In genomic region chr11:22512038-22513001, GRCm38 (mm10) we compare ENCODE assay signal across 8 mouse cellular contexts. TPM values are rescaled to one million over a fixed set of nuclear protein-coding genes. Genes with fewer than 3 reads are reported as not detected.
DNase-seq lines count a peak whose midpoint lies in the region; ATAC-seq and TF ChIP-seq lines count a peak whose summit lies in the region.

Gene Tmem17, plus strand, starts transcription at chr11:22512088.

- 0 out of 2 replicates have a peak, but pooled peaks have one; percentile 18 for TF ChIP-seq EP300 in ES-Bruce4 (IDR thresholded peaks at IDR 0.05; ENCODE audit: insufficient read depth, low read depth, low read length)

- peak within 1 kb of the TSS; percentile 93 for H3K9ac ChIP-seq in ES-Bruce4 (ENCODE audit: low read depth, poor library complexity, severe bottlenecking)
- peak within 1 kb of the TSS; percentile 99 for H3K9ac ChIP-seq in forebrain, embryonic 16.5 days (replicated peaks; ENCODE audit: low read depth, low read length)
- H3K9ac ChIP-seq in neural tube, embryonic 14.5 days (replicated peaks; ENCODE audit: low read depth, low read length), result peak within 1 kb of the TSS; percentile 97

- peak; percentile 90 for DNase-seq in cerebellum, adult 11 months
- DNase-seq in heart, postnatal 25 days (ENCODE audit: low spot score), result peak; percentile 82
- peak; percentile 79 to 89 for DNase-seq in layer of hippocampus, adult 18-20 months (ENCODE audit: low spot score in 2 of 2)
- DNase-seq in lung, adult 18-20 months, result peak; percentile 88 to 90

- H3K27ac ChIP-seq in ES-Bruce4 (ENCODE audit: insufficient read depth, low read length), result peak within 1 kb of the TSS; percentile 35; the same call in 1 of the 2 replicates
- peak within 1 kb of the TSS; percentile 97 for H3K27ac ChIP-seq in forebrain, embryonic 16.5 days (ENCODE audit: low read length)
- H3K27ac ChIP-seq in neural tube, embryonic 14.5 days (ENCODE audit: low read depth, low read length), result peak within 1 kb of the TSS; percentile 99
- H3K27ac ChIP-seq in testis, adult 2 months (ENCODE audit: control insufficient read depth, insufficient read depth, low read depth, low read length), result peak within 1 kb of the TSS; percentile 98

- peaks cover 6% of the 10 kb centered on the region; the same call in 1 of the 2 replicates for H3K9me3 ChIP-seq in ES-Bruce4 (replicated peaks; ENCODE audit: control insufficient read depth, insufficient read depth, low read length, poor library complexity, severe bottlenecking)
- no peaks in the 10 kb centered on the region for H3K9me3 ChIP-seq in forebrain, embryonic 16.5 days (ENCODE audit: control insufficient read depth, low read length)
- H3K9me3 ChIP-seq in neural tube, embryonic 14.5 days (ENCODE audit: control insufficient read depth, low read length), result no peaks in the 10 kb centered on the region

- H3K4me2 ChIP-seq in forebrain, embryonic 16.5 days (ENCODE audit: low read length), result peak within 1 kb of the TSS; percentile 76
- H3K4me2 ChIP-seq in neural tube, embryonic 14.5 days (ENCODE audit: low read depth, low read length), result peak within 1 kb of the TSS; percentile 71

- TF ChIP-seq POLR2A in ES-Bruce4 (IDR thresholded peaks at IDR 0.05; ENCODE audit: insufficient read depth, low read length), result no peak
- TF ChIP-seq POLR2A in testis, adult 2 months (IDR thresholded peaks at IDR 0.05; ENCODE audit: control insufficient read depth, low read depth, low read length), result peak; percentile 6; the same call in 1 of the 2 replicates

- WGBS in forebrain, embryonic 16.5 days, result under 1% methylated on average over 73 of the region's 73 CpGs
- under 1% methylated on average over 70 of the region's 73 CpGs for WGBS in neural tube, embryonic 14.5 days

- no peaks in the 10 kb centered on the region for H3K4me1 ChIP-seq in ES-Bruce4 (ENCODE audit: control insufficient read depth, insufficient read depth, low read length)
- peaks cover 3% of the 10 kb centered on the region; the same call in 1 of the 2 replicates for H3K4me1 ChIP-seq in forebrain, embryonic 16.5 days (replicated peaks; ENCODE audit: control insufficient read depth, insufficient read depth, low read length)
- H3K4me1 ChIP-seq in neural tube, embryonic 14.5 days (ENCODE audit: control insufficient read depth, insufficient read depth, low read length), result no peaks in the 10 kb centered on the region
- no peaks in the 10 kb centered on the region for H3K4me1 ChIP-seq in testis, adult 2 months (ENCODE audit: control insufficient read depth, insufficient read depth, low read length)

- no peaks in the 10 kb centered on the region for H3K36me3 ChIP-seq in ES-Bruce4 (ENCODE audit: control insufficient read depth, insufficient read depth, low read length, poor library complexity, severe bottlenecking)
- no peaks in the 10 kb centered on the region for H3K36me3 ChIP-seq in forebrain, embryonic 16.5 days (ENCODE audit: control insufficient read depth, insufficient read depth)
- H3K36me3 ChIP-seq in neural tube, embryonic 14.5 days (ENCODE audit: control insufficient read depth, insufficient read depth, low read length), result peaks cover under 1% of the 10 kb centered on the region; the same call in 1 of the 2 replicates
- no peaks in the 10 kb centered on the region for H3K36me3 ChIP-seq in testis, adult 2 months (ENCODE audit: control insufficient read depth, insufficient read depth, low read length)

- peak; percentile 92 for ATAC-seq in forebrain, embryonic 16.5 days
- ATAC-seq in neural tube, embryonic 14.5 days (ENCODE audit: low read depth), result peak; percentile 95

- TF ChIP-seq CTCF in ES-Bruce4 (IDR thresholded peaks at IDR 0.05; ENCODE audit: low read depth, low read length), result no peak
- TF ChIP-seq CTCF in testis, adult 2 months (IDR thresholded peaks at IDR 0.05; ENCODE audit: control insufficient read depth, insufficient read depth, insufficient replicate concordance, low read depth, low read length), result no peak

- peak within 1 kb of the TSS; percentile 92 for H3K4me3 ChIP-seq in ES-Bruce4 (ENCODE audit: low read depth, low read length)
- peak within 1 kb of the TSS; percentile 96 for H3K4me3 ChIP-seq in forebrain, embryonic 16.5 days (replicated peaks; ENCODE audit: low read length)
- H3K4me3 ChIP-seq in neural tube, embryonic 14.5 days (ENCODE audit: low read depth, low read length), result peak within 1 kb of the TSS; percentile 72
- peak within 1 kb of the TSS; percentile 96 for H3K4me3 ChIP-seq in testis, adult 2 months (ENCODE audit: control insufficient read depth, low read depth, low read length)

- intact Hi-C loops in heart, postnatal 25 days (cut with DNase I), result loop anchor here (5.0 to 10.0 kb wide), 4 partner anchors 105 to 462 kb away; partner anchors contain the start of gene Zrsr1

- H3K27me3 ChIP-seq in ES-Bruce4 (ENCODE audit: control insufficient read depth, insufficient read depth, low read length, poor library complexity, severe bottlenecking), result no peaks in the 10 kb centered on the region
- no peaks in the 10 kb centered on the region for H3K27me3 ChIP-seq in forebrain, embryonic 16.5 days (replicated peaks; ENCODE audit: control insufficient read depth, insufficient read depth, low read length)
- H3K27me3 ChIP-seq in neural tube, embryonic 14.5 days (ENCODE audit: control insufficient read depth, insufficient read depth, low read length), result no peaks in the 10 kb centered on the region
- no peaks in the 10 kb centered on the region for H3K27me3 ChIP-seq in testis, adult 2 months (ENCODE audit: control insufficient read depth, insufficient read depth, low read length)

RNA-seq across cellular contexts. Expression of gene Tmem17, which starts in this region (rescaled TPM):
- polyA plus RNA-seq in ES-Bruce4 (2011; ENCODE audit: insufficient read depth, insufficient read length, low read depth, missing spikeins), result 4.1 and 5.6 TPM in 2 replicates
- 14.5 and 19.6 TPM in 2 replicates for polyA plus RNA-seq in forebrain, embryonic 16.5 days (2015; fragmentation: Nextera tagmentation; extraction: Ambion mirVana)
- total RNA-seq in heart, postnatal 25 days (2021), result 1 to 10 TPM; 1.6 to 1.7 TPM
- total RNA-seq in layer of hippocampus, adult 18-20 months (2021), result 1 to 10 TPM; 4.5 to 4.7 TPM
- polyA plus RNA-seq in neural tube, embryonic 14.5 days (2014; fragmentation: Nextera tagmentation; extraction: Ambion mirVana), result 22.0 and 24.7 TPM in 2 replicates
- polyA plus RNA-seq in testis, adult 2 months (2012; rRNA removed), result 3.3 and 4.1 TPM in 2 replicates

Comparison
In these comparisons a context has a peak if more than half of its experiments do, and no peak if none do; other contexts are left out.
1. Peak in every context shown above with its lines: DNase-seq, ATAC-seq, H3K4me3 ChIP-seq and H3K27ac ChIP-seq.
2. H3K27ac ChIP-seq: peak in every context shown above with its lines; median percentile 99 in neural tube, embryonic 14.5 days; 98 in testis, adult 2 months; 97 in forebrain, embryonic 16.5 days; 35 in ES-Bruce4.